Comparison of ENCODE assay signal across 7 mouse cellular contexts in the genomic region with DNA sequence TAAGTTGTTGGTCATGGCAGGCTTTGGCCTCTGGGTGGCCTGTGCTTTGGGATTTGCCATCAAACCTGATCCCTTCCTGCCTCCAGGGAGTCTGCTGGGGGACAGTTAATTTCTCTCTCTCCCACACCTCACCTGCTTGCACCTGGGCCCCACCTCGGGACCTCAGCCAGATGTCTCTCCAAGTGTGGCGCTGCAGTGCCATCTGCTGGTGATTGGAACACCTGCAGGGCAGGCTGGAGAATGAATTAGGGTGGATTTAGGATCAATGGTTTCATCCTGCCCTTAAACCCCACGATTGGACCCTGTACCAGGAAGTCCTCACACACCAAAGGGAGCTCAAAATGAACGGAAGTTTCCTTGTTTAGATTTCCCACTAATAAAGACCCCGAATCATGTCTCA. TPM values are rescaled to one million over a fixed set of nuclear protein-coding genes. Genes with fewer than 3 reads are reported as not detected.
DNase-seq lines count a peak whose midpoint lies in the region.

No protein-coding gene starts in this region.

- DNase-seq in ES-CJ7 (ENCODE audit: low read depth, low spot score), result peak; percentile 66
- peak; percentile 72 for DNase-seq in adrenal gland, postnatal 10 days
- DNase-seq in embryo, embryonic 9.5 days (ENCODE audit: extremely low spot score), result peak; percentile 61
- peak; percentile 70 for DNase-seq in heart, postnatal 4 days
- peak; percentile 58 to 65 for DNase-seq in layer of hippocampus, postnatal 10 days (ENCODE audit: low spot score in 2 of 2)
- DNase-seq in lung, postnatal 4 days, result peak; percentile 42 to 62
- peak; percentile 62 to 69 for DNase-seq in right cerebral cortex, adult 2 months (ENCODE audit: low spot score in 2 of 2)

RNA-seq across cellular contexts. Expression of gene Cavin3, which starts 33.1 kb away (rescaled TPM):
- total RNA-seq in adrenal gland, postnatal 10 days (2021), result 10 to 100 TPM; 48.6 to 49.5 TPM
- total RNA-seq in heart, postnatal 4 days (2021), result 10 to 100 TPM; 43.3 to 44.3 TPM
- total RNA-seq in layer of hippocampus, postnatal 10 days (2021), result 10 to 100 TPM; 13.7 to 13.8 TPM

RNA-seq across cellular contexts. Expression of gene Smpd1, which starts 39.0 kb away (rescaled TPM):
- 10 to 100 TPM; 59.2 to 68.1 TPM for total RNA-seq in adrenal gland, postnatal 10 days (2021)
- 100 to 1,000 TPM; 101 to 103 TPM for total RNA-seq in heart, postnatal 4 days (2021)
- 10 to 100 TPM; 87.0 to 89.8 TPM for total RNA-seq in layer of hippocampus, postnatal 10 days (2021)

Comparison
In these comparisons a context has a peak if more than half of its experiments do, and no peak if none do; other contexts are left out.
1. Peak in every context shown above with its lines: DNase-seq.